Mouse (Mus musculus) liver, embryonic 11.5 days (tissue): ENCODE measurements at regions not wholly inside any gene's neighbourhood (a gene's known extent, or its start where the extent isn't known, plus 50 kb on each side); places are given as distances from the start of the nearest gene placed in this dataset.

ENCODE experiments used
- ATAC-seq: fragments of 200-750 bp; cut with Nextera tagmentation; replicated peaks from 2 replicates; pipeline ENCODE4 v1.8.0; 2017; ENCODE audit warnings: moderate number of reproducible peaks, mild to moderate bottlenecking, moderate TSS enrichment, moderate library complexity; ENCODE audit not compliant: low FRiP score
- DNase-seq: peaks from one replicate; pipeline ENCODE4 v3.0.0-alpha.2; 2017; ENCODE audit warnings: low spot score
- H3K27ac ChIP-seq: fragments of 300-500 bp; sonication (generic); 2 replicates; pipeline ENCODE4 v1.5.1; 2014; ENCODE audit warnings: mild to moderate bottlenecking, low read depth, low read length, control low read depth
- H3K27me3 ChIP-seq: fragments of 300-500 bp; sonication (generic); replicated peaks from 2 replicates; pipeline ENCODE4 v1.6.1; 2014; ENCODE audit warnings: low read length, mixed read lengths; ENCODE audit not compliant: control insufficient read depth, insufficient read depth
- H3K36me3 ChIP-seq: fragments of 300-500 bp; sonication (generic); 2 replicates; pipeline ENCODE4 v1.6.1; 2014; ENCODE audit warnings: mild to moderate bottlenecking, low read length, moderate library complexity, mixed read lengths; ENCODE audit not compliant: control insufficient read depth, insufficient read depth
- H3K4me1 ChIP-seq: fragments of 300-500 bp; sonication (generic); replicated peaks from 2 replicates; pipeline ENCODE4 v1.6.1; 2014; ENCODE audit warnings: low read length, mixed read lengths; ENCODE audit not compliant: control insufficient read depth, insufficient read depth
- H3K4me2 ChIP-seq: fragments of 300-500 bp; sonication (generic); 2 replicates; pipeline ENCODE4 v1.6.1; 2014; ENCODE audit warnings: mild to moderate bottlenecking, control low read depth, moderate library complexity
- H3K4me3 ChIP-seq: fragments of 300-500 bp; sonication (generic); 2 replicates; pipeline ENCODE4 v1.5.1; 2014; ENCODE audit warnings: low read depth, low read length, control low read depth
- H3K9ac ChIP-seq: fragments of 300-500 bp; sonication (generic); 2 replicates; pipeline ENCODE4 v1.6.1; 2014; ENCODE audit warnings: low read depth, low read length, control low read depth
- H3K9me3 ChIP-seq: fragments of 300-500 bp; sonication (generic); 2 replicates; pipeline ENCODE4 v1.6.1; 2016; ENCODE audit warnings: low read length, inconsistent platforms, mixed read lengths; ENCODE audit not compliant: control insufficient read depth
- WGBS: fragments of 180-500 bp; shearing (Covaris S2); extraction: QIAGEN DNeasy Blood & Tissue Kit; methylation state at CpG from one replicate; pipeline ENCODE4 v1.1.7; 2014; 5-methylcytosine and 5-hydroxymethylcytosine counted together

- H3K27me3 ChIP-seq: no peaks in the 10 kb centered on the region
- no peak for ATAC-seq
- H3K4me1 ChIP-seq: no peaks in the 10 kb centered on the region
- no peak overlapping the region for H3K4me2 ChIP-seq
- no peaks in the 10 kb centered on the region for H3K36me3 ChIP-seq
- H3K4me3 ChIP-seq: no peak overlapping the region
- WGBS: 84% methylated on average over 5 of the region's 5 CpGs
- no peak overlapping the region for H3K27ac ChIP-seq
- H3K9me3 ChIP-seq: no peaks in the 10 kb centered on the region
- no peak overlapping the region for H3K9ac ChIP-seq
- no peak for DNase-seq
These were observed 107.9 kb downstream of the CK137956 start for GRCm38 (mm10) chr4:127862875-127863274.

- H3K27me3 ChIP-seq: no peaks in the 10 kb centered on the region
- no peaks in the 10 kb centered on the region for H3K4me1 ChIP-seq
- H3K9ac ChIP-seq: no peak overlapping the region
- no peaks in the 10 kb centered on the region for H3K36me3 ChIP-seq
- H3K4me2 ChIP-seq: no peak overlapping the region
- ATAC-seq (no peak), DNase-seq (no peak)
- H3K9me3 ChIP-seq: no peaks in the 10 kb centered on the region
- WGBS: 71% methylated on average over 16 of the region's 16 CpGs
- H3K4me3 ChIP-seq: no peak overlapping the region
- no peak overlapping the region for H3K27ac ChIP-seq
These were observed 109.2 kb downstream of the CK137956 start for GRCm38 (mm10) chr4:127861319-127862117.

- H3K4me2 ChIP-seq: no peak overlapping the region
- H3K36me3 ChIP-seq: no peaks in the 10 kb centered on the region
- H3K9ac ChIP-seq: no peak overlapping the region
- no peak overlapping the region for H3K4me3 ChIP-seq
- H3K27ac ChIP-seq: no peak overlapping the region
- no peaks in the 10 kb centered on the region for H3K9me3 ChIP-seq
- DNase-seq: no peak
- WGBS: 75% methylated on average over 4 of the region's 4 CpGs
- no peaks in the 10 kb centered on the region for H3K27me3 ChIP-seq
- no peaks in the 10 kb centered on the region for H3K4me1 ChIP-seq
- ATAC-seq: no peak
These were observed 110.5 kb downstream of the CK137956 start for GRCm38 (mm10) chr4:127860271-127860670.

GRCm38 (mm10) chr4:127859505-127859904, 111.2 kb downstream of the CK137956 start:
- Histone ChIP-seq H3K4me1 (no peaks in the 10 kb centered on the region), H3K27me3 (no peaks in the 10 kb centered on the region), H3K9me3 (no peaks in the 10 kb centered on the region), H3K27ac (no peak overlapping the region), H3K4me2 (no peak overlapping the region), H3K9ac (no peak overlapping the region), H3K4me3 (no peak overlapping the region), H3K36me3 (no peaks in the 10 kb centered on the region)
- 80% methylated on average over 6 of the region's 6 CpGs for WGBS
- DNase-seq (no peak), ATAC-seq (no peak)

- Histone ChIP-seq H3K36me3 (no peaks in the 10 kb centered on the region), H3K9me3 (no peaks in the 10 kb centered on the region), H3K27ac (no peak overlapping the region), H3K9ac (no peak overlapping the region), H3K4me1 (no peaks in the 10 kb centered on the region), H3K27me3 (no peaks in the 10 kb centered on the region), H3K4me3 (no peak overlapping the region), H3K4me2 (no peak overlapping the region)
- DNase-seq (no peak), ATAC-seq (no peak)
- WGBS: 87% methylated on average over 3 of the region's 3 CpGs
These were observed 112.2 kb downstream of the CK137956 start for GRCm38 (mm10) chr4:127858566-127858965.

GRCm38 (mm10) chr4:127855836-127856235, 114.9 kb downstream of the CK137956 start:
- WGBS: 77% methylated on average over 1 of the region's 1 CpGs
- no peak for DNase-seq
- H3K4me1 ChIP-seq: no peaks in the 10 kb centered on the region
- no peak for ATAC-seq
- H3K4me2 ChIP-seq: no peak overlapping the region
- no peaks in the 10 kb centered on the region for H3K27me3 ChIP-seq
- H3K9me3 ChIP-seq: no peaks in the 10 kb centered on the region
- H3K36me3 ChIP-seq: no peaks in the 10 kb centered on the region
- H3K9ac ChIP-seq: no peak overlapping the region
- H3K27ac ChIP-seq: no peak overlapping the region
- no peak overlapping the region for H3K4me3 ChIP-seq

- H3K27ac ChIP-seq: no peak overlapping the region
- no peaks in the 10 kb centered on the region for H3K4me1 ChIP-seq
- no peak for DNase-seq
- H3K4me2 ChIP-seq: no peak overlapping the region
- H3K4me3 ChIP-seq: no peak overlapping the region
- H3K9ac ChIP-seq: no peak overlapping the region
- H3K36me3 ChIP-seq: no peaks in the 10 kb centered on the region
- no peaks in the 10 kb centered on the region for H3K27me3 ChIP-seq
- H3K9me3 ChIP-seq: no peaks in the 10 kb centered on the region
- WGBS: 80% methylated on average over 3 of the region's 3 CpGs
- no peak for ATAC-seq
These were observed 115.9 kb downstream of the CK137956 start for GRCm38 (mm10) chr4:127854776-127855409.

- no peak for ATAC-seq
- no peak overlapping the region for H3K4me3 ChIP-seq
- no peak overlapping the region for H3K27ac ChIP-seq
- no peak overlapping the region for H3K4me2 ChIP-seq
- no peak for DNase-seq
- 78% methylated on average over 5 of the region's 5 CpGs for WGBS
- H3K27me3 ChIP-seq: no peaks in the 10 kb centered on the region
- no peak overlapping the region for H3K9ac ChIP-seq
- no peaks in the 10 kb centered on the region for H3K36me3 ChIP-seq
- no peaks in the 10 kb centered on the region for H3K9me3 ChIP-seq
- H3K4me1 ChIP-seq: no peaks in the 10 kb centered on the region
These were observed 121.4 kb downstream of the CK137956 start for GRCm38 (mm10) chr4:127849306-127849705.

- H3K9ac ChIP-seq: no peak overlapping the region
- no peak overlapping the region for H3K4me2 ChIP-seq
- H3K4me3 ChIP-seq: no peak overlapping the region
- ATAC-seq: no peak
- no peaks in the 10 kb centered on the region for H3K27me3 ChIP-seq
- H3K36me3 ChIP-seq: no peaks in the 10 kb centered on the region
- no peaks in the 10 kb centered on the region for H3K9me3 ChIP-seq
- H3K27ac ChIP-seq: no peak overlapping the region
- no peak for DNase-seq
- H3K4me1 ChIP-seq: no peaks in the 10 kb centered on the region
- WGBS: 56% methylated on average over 3 of the region's 3 CpGs
These were observed 124.4 kb downstream of the CK137956 start for GRCm38 (mm10) chr4:127846321-127846720.
